Mouse (Mus musculus) liver, postnatal 0 days (tissue): ENCODE results near the gene Trir.

Experiments
- CTCF ChIP-seq: sonication (generic); IDR thresholded peaks from 2 replicates; pipeline ENCODE4 v1.5.1; 2016; ENCODE audit warnings: antibody characterized with exemption, low read depth
- EP300 ChIP-seq: IDR thresholded peaks from 2 replicates; pipeline ENCODE4 v1.6.1; 2016; ENCODE audit warnings: antibody characterized with exemption, low read depth, mild to moderate bottlenecking

GRCm38 (mm10) chr8:85074167-85074566 lies 47.5 kb downstream of the Trir start:
- TF ChIP-seq CTCF (no peak), EP300 (no peak)
